Mouse (Mus musculus) c-Kit-positive CD71-positive TER-119-positive erythroid progenitor cells, embryonic 14.5 days (primary cell): ENCODE measurements at regions not wholly inside any gene's neighbourhood (a gene's known extent, or its start where the extent isn't known, plus 50 kb on each side); places are given as distances from the start of the nearest gene placed in this dataset.

Experiments used
- DNase-seq: peaks from one replicate; pipeline ENCODE4 v3.0.0-alpha.2; 2013; ENCODE audit warnings: low spot score

DNA sequence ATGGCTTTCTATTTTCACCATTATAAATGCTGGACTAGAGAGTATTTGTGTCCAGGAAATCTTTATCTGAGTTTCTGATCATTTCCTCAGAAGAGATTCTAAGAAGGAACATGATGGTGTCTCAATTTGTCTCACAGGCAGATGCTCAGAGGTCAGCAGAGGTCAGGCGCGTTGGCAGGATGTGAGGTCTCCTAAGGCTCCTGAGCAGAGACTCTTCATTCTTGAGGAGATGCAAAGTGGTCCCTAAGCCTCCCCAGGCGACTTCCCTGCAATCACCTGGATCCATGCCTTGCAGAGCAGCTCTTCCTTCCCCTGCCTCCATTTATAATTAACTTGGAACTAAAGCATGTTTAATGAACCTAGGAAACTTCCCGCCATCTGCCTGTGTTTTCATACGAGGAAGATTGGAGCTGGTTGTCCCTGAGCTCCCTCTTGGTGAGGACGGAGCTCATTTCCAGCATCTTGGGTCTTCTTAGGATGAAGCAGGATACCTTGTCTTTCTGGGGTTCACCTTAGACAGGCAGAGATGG, 71.8 kb downstream of the Arf2 start:
- DNase-seq, result no peak

DNA sequence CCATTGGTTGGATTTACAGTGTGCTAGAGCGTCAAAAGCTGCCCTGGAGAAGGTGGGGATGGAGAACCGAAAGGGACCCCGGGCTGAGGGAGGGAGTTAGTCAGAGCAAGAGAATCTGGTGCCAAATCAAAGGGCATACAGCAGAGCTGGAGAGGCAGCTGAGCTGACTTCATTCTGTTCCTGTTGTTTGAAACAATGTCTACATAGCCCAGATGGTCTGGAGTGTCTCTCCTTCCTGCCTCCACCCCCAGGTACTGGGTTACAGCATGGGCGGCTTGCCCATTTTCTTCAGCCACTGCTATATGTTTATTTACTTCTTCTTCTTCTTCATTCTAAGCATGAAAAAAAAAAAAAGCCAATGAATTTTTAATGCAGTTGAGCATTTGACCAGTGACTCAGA, 78.7 kb downstream of the Arf2 start:
- DNase-seq, result no peak

DNA sequence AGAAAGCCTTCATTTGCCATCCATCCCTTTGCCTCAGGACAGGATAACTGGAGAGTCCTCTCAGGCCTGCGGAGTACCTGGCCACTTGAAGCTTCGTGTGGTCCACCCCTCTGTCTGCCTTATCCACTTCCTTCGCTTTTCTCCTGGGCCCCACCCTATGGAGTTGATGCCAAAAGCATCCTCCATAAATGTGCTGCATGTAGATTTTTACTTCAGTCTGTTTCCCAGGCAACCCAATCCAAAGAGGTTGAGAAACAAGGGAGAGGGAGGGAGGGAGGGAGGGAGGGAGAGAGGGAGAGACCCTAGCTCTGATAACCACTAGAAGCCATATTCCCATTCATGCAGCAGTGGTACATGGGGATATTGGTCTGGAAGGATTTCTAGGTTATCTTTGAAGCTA, 80.7 kb upstream of the Crhr1 start:
- no peak for DNase-seq

DNA sequence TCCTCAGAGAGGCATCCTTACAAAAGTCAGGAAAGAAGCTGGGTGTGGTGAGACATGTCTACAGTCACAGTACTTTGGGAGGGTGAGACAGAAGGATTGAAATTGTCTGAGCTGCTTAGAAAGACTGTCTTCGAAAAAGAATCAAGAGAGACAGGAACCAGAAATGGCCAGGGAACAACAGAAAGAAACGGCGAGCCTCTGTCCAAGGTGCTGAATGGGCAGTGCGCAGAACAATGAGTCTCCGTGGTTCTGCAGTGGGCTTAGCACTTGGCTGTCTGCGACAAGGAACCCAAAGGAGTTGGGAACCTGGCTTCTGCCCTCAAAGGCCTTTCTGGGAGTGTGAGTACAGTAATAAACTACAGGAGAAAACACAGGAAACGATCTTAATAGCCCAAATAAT, 79.4 kb upstream of the Crhr1 start:
- DNase-seq, result peak; percentile 11

DNA sequence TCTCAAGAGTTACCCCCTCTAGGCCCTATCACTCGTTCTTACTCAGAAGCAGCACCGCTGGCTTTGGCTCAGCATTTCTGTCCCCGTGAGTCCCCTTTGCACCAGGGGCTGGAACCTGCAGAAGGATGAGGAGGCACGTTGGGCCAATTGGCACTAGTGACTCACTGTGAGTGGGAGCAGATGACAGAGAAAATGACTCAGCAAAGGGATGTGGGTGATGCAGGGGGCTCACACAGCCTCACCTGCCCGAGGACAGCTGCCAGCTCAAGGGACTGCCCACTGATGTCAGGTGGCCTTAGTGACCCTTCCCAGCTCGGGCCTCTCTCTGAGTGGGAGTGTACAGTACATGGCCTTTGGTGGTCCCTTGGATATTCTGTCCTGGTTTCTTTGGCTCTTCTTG, 76.7 kb upstream of the Crhr1 start:
- no peak for DNase-seq

DNA sequence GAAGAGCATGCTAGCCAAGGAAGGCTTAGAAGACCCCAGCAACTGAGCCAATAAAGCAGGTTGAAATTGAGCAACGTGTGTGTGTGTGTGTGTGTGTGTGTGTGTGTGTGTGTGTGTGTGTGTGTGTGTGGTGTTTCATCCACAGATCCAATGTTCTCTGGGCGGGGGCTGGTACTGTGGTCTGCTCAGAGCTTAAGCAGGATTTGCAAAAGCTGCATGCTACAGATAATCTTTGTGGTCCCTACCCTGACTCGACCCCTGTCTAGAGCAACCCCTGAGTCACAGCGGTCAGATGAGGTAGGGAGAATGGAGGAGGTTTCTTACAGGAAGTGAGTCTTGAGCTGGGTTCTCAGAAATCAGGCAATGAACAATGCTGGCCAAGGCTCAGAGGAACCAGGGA, 75.6 kb upstream of the Crhr1 start:
- DNase-seq, result no peak

DNA sequence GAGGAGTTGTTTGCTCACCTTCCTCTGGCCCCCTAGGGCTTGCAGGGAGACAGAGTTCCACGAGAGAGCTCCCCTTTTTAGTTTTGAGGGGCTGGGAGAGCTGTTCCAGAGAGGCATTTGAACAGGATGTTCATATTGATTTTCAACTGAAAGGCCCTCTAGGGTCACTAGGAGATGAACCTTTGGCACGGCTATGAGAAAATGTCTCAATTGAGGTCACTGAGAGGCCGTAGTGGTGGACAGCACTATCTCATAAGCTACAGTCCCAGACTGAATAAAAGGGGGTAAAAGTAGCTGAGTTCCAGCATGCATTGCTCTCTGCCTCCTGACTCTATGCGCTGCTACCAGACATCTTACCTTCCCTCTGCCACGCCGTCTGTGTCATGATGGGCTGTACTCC, 74.1 kb upstream of the Crhr1 start:
- no peak for DNase-seq

DNA sequence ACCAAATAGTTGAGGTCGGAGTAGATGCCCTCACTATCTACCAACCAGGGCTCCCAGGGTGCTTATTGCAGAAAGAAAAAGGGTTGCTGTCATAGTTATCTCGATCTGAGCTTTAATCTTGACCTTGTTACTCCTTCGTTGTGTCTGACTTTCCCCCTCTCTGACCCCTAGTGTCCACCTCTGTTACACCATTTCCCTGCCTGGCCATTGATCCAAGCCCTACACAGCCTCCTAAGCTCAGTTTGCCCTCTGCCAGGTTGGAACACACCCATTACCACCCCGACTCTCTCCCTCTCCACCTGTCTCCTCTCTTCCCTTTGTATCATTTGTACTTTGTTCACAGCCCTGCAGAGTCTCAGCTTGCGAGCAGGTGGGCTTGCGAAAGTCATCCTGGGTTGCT, 73.6 kb upstream of the Crhr1 start:
- no peak for DNase-seq

DNA sequence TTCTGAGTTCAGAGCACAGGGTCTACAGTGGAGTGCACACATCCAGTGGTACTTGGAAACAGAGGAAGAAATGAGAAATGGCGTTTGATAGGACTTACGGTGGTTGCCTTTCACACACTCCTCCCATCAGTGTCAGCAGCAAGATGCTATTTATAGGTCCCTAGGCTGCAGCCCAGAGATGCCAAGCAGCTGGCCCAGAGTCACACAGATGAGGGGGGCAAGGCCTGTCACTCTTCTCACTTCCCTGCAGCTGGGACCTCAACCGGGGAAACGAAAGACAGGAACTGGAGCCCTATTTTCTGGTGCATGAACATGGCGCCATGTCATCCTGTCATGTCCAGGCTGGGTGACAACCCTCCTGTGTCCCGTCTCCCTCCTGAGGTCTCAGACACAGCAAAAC, 71.3 kb upstream of the Crhr1 start:
- DNase-seq, result no peak

DNA sequence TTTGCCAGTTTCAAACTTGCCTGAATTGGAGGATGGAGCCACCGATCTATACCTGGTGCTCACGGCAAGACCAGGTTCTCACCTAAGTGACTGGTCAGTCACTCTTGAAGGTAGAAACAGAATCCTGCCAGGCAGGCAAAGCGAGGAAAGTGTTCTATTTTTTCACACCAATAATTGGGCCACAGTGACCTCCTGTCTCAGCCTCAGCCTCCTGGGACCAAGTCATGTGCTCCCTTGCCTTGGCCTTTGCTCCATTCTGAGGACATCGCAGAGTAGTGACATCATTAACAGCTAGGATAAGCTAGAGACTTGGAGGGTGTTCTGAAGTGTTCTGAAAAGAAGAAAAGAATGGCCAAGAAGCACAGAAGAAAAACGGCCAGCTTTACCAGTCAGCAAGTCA, 67.5 kb upstream of the Crhr1 start:
- DNase-seq, result no peak

DNA sequence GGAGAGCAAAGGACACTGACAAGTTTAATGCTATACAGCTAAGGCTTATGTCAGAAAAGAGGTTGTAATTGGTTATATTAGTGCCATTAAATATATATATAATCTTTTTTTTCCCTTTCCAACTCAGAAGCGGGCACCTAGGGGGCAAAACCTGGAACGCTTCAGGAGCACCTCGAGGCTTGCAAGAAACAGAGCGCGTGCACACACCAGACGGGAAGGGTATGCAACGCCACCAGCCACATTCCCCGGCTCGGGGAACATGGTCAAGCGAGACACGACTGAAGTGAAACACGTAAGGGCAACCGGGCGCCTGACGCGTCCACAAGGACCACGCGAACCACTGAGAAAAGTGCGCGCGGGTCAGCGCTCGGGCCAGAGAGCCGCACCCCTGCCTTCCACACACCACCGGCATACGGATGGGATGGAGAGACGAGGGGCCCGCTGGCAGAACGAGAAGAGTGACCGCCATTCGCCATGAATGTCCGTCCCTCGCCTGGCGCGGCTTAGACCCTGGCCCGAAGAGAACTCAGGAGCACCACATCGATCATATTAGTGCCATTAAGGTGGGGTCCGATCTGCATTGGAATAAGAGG, 60.0 kb upstream of the Crhr1 start:
- DNase-seq, result no peak

DNA sequence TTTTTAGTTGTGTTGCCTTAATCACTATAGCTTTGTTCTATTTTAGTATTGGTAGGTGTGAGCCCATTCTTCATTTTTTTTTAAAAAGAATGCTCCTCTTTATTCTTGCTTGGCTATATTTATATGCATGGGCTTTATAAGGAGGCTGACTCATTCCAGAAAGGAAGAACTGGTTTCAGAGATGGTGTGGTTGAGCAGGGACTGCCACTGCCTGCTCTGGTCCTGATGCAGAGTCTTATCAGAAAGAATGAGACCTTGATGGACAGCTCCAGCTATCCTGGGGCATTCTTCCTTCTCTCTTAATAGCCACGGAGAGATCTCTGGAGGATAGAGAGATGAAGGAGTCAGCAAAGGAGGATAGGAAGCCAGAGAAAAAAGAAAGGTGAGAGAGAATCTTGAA, 57.9 kb upstream of the Crhr1 start:
- DNase-seq, result no peak

DNA sequence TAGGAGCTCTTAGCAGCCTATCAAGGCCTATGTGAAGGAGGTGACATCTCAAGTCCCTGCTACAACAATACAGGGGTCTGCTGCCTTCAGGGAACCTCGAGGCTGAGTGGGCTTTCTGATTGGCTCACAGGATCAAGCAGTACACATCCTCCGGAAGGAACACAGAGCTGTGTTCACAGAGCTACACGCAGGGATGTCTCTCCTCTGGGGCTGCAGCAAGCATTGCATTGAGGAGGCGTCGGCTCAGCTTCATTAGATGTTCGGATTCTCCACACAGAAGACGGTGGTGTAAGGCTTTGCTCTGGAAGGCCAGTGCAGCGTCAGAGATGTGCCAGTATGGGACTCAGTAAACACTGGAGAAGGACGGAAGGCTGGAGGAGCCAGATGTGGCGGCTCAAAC, 57.3 kb upstream of the Crhr1 start:
- no peak for DNase-seq

DNA sequence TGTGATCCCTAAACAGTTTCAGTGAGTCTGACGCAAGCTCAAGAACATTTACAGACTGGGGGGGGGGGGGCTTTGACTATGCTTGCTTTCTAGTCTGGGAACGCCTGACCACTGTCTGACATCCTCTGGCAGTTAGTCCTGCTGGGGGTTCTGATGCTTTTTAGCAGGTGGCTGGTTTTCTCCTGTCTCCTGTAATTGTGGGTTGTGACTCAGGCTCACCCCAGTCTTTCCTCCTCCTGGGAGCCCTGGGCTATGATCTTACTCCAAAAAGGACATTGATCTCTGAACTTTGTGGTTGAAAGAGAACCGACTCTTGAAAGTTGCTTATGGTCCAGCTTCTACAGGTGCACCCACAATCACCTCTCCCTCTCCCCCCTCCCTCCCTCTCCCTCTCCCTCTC, 50.6 kb upstream of the Crhr1 start:
- DNase-seq, result no peak
